Mouse (Mus musculus) small intestine, adult 2 months (tissue): Measurements from ENCODE around the gene Palm.

Experiments used
- CTCF ChIP-seq: fragments of 200-500 bp; IDR thresholded peaks from 2 replicates; pipeline ENCODE4 v1.5.1; 2012; ENCODE audit warnings: low read depth, mild to moderate bottlenecking, control low read depth, inconsistent platforms, low read length, moderate library complexity, mixed read lengths; ENCODE audit not compliant: insufficient replicate concordance, insufficient read length; ENCODE audit errors: extremely low read depth
- POLR2A ChIP-seq: fragments of 200-500 bp; IDR thresholded peaks from 2 replicates; pipeline ENCODE4 v1.6.1; 2012; ENCODE audit warnings: low read depth, mild to moderate bottlenecking, control low read depth, inconsistent platforms, low read length, moderate library complexity

- no peak for TF ChIP-seq POLR2A
- TF ChIP-seq CTCF: no peak
These were observed 21.0 kb downstream of the Palm start for GRCm38 (mm10) chr10:79814271-79814842.
